Mouse (Mus musculus): Measurements from ENCODE around the gene Nup188. TPM values are rescaled to one million over a fixed set of nuclear protein-coding genes. Genes with fewer than 3 reads are reported as not detected.

Nup188 gene
- polyA plus RNA-seq, 1 experiment from 2014 or later: 26.0 TPM

GRCm38 (mm10) chr2:30269241-30269990 lies 16.8 kb upstream of the Nup188 start:
- H3K4me3 ChIP-seq (replicated peaks; ENCODE audit: low read length): no peak overlapping the region
- H3K9ac ChIP-seq (ENCODE audit: low read length): peak overlapping the region; percentile 52
- H3K27ac ChIP-seq (ENCODE audit: low read length): peak overlapping the region; percentile 71
- H3K4me2 ChIP-seq (ENCODE audit: low read depth, low read length): no peak overlapping the region
- no peaks in the 10 kb centered on the region for H3K36me3 ChIP-seq (ENCODE audit: control insufficient read depth, insufficient read depth, low read length)
- ATAC-seq (ENCODE audit: insufficient read depth, low FRiP score): no peak
- no peaks in the 10 kb centered on the region for H3K27me3 ChIP-seq (ENCODE audit: control insufficient read depth, insufficient read depth, low read length)
- H3K4me1 ChIP-seq (ENCODE audit: control insufficient read depth, insufficient read depth, low read length): peaks cover 37% of the 10 kb centered on the region
- H3K9me3 ChIP-seq (replicated peaks; ENCODE audit: control insufficient read depth, low read length): no peaks in the 10 kb centered on the region
- 82% methylated on average over 17 of the region's 17 CpGs for WGBS

GRCm38 (mm10) chr2:30270134-30270533 lies 16.1 kb upstream of the Nup188 start:
- Histone ChIP-seq H3K27me3 (ENCODE audit: control insufficient read depth, insufficient read depth, low read length) (no peaks in the 10 kb centered on the region), H3K9ac (ENCODE audit: low read length) (peak overlapping the region; percentile 52), H3K4me1 (ENCODE audit: control insufficient read depth, insufficient read depth, low read length) (peaks cover 30% of the 10 kb centered on the region), H3K9me3 (replicated peaks; ENCODE audit: control insufficient read depth, low read length) (no peaks in the 10 kb centered on the region), H3K27ac (ENCODE audit: low read length) (peak overlapping the region; percentile 71), H3K36me3 (ENCODE audit: control insufficient read depth, insufficient read depth, low read length) (no peaks in the 10 kb centered on the region), H3K4me2 (ENCODE audit: low read depth, low read length) (no peak overlapping the region), H3K4me3 (replicated peaks; ENCODE audit: low read length) (no peak overlapping the region)
- peak; percentile 85 for ATAC-seq (ENCODE audit: insufficient read depth, low FRiP score)
- 5% methylated on average over 1 of the region's 1 CpGs for WGBS

- no peak for ATAC-seq (ENCODE audit: insufficient read depth, low FRiP score)
Observed at GRCm38 (mm10) chr2:30280743-30281142, 5.5 kb upstream of the Nup188 start, which contains the start of gene Gm28038. Gene Gm28038 (plus strand): TSS chr2:30281043.

GRCm38 (mm10) chr2:30281651-30282050 lies 4.5 kb upstream of the Nup188 start:
- H3K4me3 ChIP-seq (replicated peaks; ENCODE audit: low read length): no peak overlapping the region
- H3K9me3 ChIP-seq (replicated peaks; ENCODE audit: control insufficient read depth, low read length): no peaks in the 10 kb centered on the region
- H3K9ac ChIP-seq (ENCODE audit: low read length): no peak overlapping the region
- ATAC-seq (ENCODE audit: insufficient read depth, low FRiP score): no peak
- H3K4me1 ChIP-seq (ENCODE audit: control insufficient read depth, insufficient read depth, low read length): peaks cover 8% of the 10 kb centered on the region
- H3K4me2 ChIP-seq (ENCODE audit: low read depth, low read length): no peak overlapping the region
- H3K36me3 ChIP-seq (ENCODE audit: control insufficient read depth, insufficient read depth, low read length): no peaks in the 10 kb centered on the region
- WGBS: 65% methylated on average over 3 of the region's 3 CpGs
- H3K27ac ChIP-seq (ENCODE audit: low read length): no peak overlapping the region
- H3K27me3 ChIP-seq (ENCODE audit: control insufficient read depth, insufficient read depth, low read length): no peaks in the 10 kb centered on the region

More at GRCm38 (mm10) chr2:30280743-30281142, 5.5 kb upstream of the Nup188 start, which contains the start of gene Gm28038:
- 93% methylated on average over 11 of the region's 11 CpGs for WGBS
- H3K4me1 ChIP-seq (ENCODE audit: control insufficient read depth, insufficient read depth, low read length): peaks cover 8% of the 10 kb centered on the region
- H3K9me3 ChIP-seq (replicated peaks; ENCODE audit: control insufficient read depth, low read length): no peaks in the 10 kb centered on the region
- no peaks in the 10 kb centered on the region for H3K27me3 ChIP-seq (ENCODE audit: control insufficient read depth, insufficient read depth, low read length)
- no peaks in the 10 kb centered on the region for H3K36me3 ChIP-seq (ENCODE audit: control insufficient read depth, insufficient read depth, low read length)
- H3K4me2 ChIP-seq (ENCODE audit: low read depth, low read length): no peak within 1 kb of the TSS
- H3K27ac ChIP-seq (ENCODE audit: low read length): no peak within 1 kb of the TSS
- no peak within 1 kb of the TSS for H3K4me3 ChIP-seq (replicated peaks; ENCODE audit: low read length)
- no peak within 1 kb of the TSS for H3K9ac ChIP-seq (ENCODE audit: low read length)

GRCm38 (mm10) chr2:30283193-30283592 lies 3.0 kb upstream of the Nup188 start:
- no peaks in the 10 kb centered on the region for H3K36me3 ChIP-seq (ENCODE audit: control insufficient read depth, insufficient read depth, low read length)
- ATAC-seq (ENCODE audit: insufficient read depth, low FRiP score): no peak
- no peak overlapping the region for H3K4me2 ChIP-seq (ENCODE audit: low read depth, low read length)
- H3K9me3 ChIP-seq (replicated peaks; ENCODE audit: control insufficient read depth, low read length): no peaks in the 10 kb centered on the region
- no peak overlapping the region for H3K9ac ChIP-seq (ENCODE audit: low read length)
- H3K27ac ChIP-seq (ENCODE audit: low read length): no peak overlapping the region
- peaks cover 16% of the 10 kb centered on the region for H3K4me1 ChIP-seq (ENCODE audit: control insufficient read depth, insufficient read depth, low read length)
- 83% methylated on average over 2 of the region's 2 CpGs for WGBS
- H3K4me3 ChIP-seq (replicated peaks; ENCODE audit: low read length): no peak overlapping the region
- no peaks in the 10 kb centered on the region for H3K27me3 ChIP-seq (ENCODE audit: control insufficient read depth, insufficient read depth, low read length)

GRCm38 (mm10) chr2:30285004-30285403 lies 1.2 kb upstream of the Nup188 start:
- peak overlapping the region; percentile 94 for H3K9ac ChIP-seq (ENCODE audit: low read length)
- WGBS: 92% methylated on average over 5 of the region's 5 CpGs
- no peaks in the 10 kb centered on the region for H3K9me3 ChIP-seq (replicated peaks; ENCODE audit: control insufficient read depth, low read length)
- H3K27me3 ChIP-seq (ENCODE audit: control insufficient read depth, insufficient read depth, low read length): no peaks in the 10 kb centered on the region
- ATAC-seq (ENCODE audit: insufficient read depth, low FRiP score): no peak
- H3K4me1 ChIP-seq (ENCODE audit: control insufficient read depth, insufficient read depth, low read length): peaks cover 16% of the 10 kb centered on the region
- H3K36me3 ChIP-seq (ENCODE audit: control insufficient read depth, insufficient read depth, low read length): no peaks in the 10 kb centered on the region
- peak overlapping the region; percentile 98 for H3K4me3 ChIP-seq (replicated peaks; ENCODE audit: low read length)
- H3K4me2 ChIP-seq (ENCODE audit: low read depth, low read length): peak overlapping the region; percentile 97
- H3K27ac ChIP-seq (ENCODE audit: low read length): no peak overlapping the region

GRCm38 (mm10) chr2:30285416-30286181 lies 598 bp upstream of the Nup188 start:
- Histone ChIP-seq H3K27me3 (ENCODE audit: control insufficient read depth, insufficient read depth, low read length) (no peaks in the 10 kb centered on the region), H3K4me2 (ENCODE audit: low read depth, low read length) (peak overlapping the region; percentile 97), H3K4me1 (ENCODE audit: control insufficient read depth, insufficient read depth, low read length) (peaks cover 16% of the 10 kb centered on the region), H3K9me3 (replicated peaks; ENCODE audit: control insufficient read depth, low read length) (no peaks in the 10 kb centered on the region), H3K9ac (ENCODE audit: low read length) (peak overlapping the region; percentile 94), H3K27ac (ENCODE audit: low read length) (no peak overlapping the region; the same call in 1 of the 2 replicates), H3K4me3 (replicated peaks; ENCODE audit: low read length) (peak overlapping the region; percentile 98), H3K36me3 (ENCODE audit: control insufficient read depth, insufficient read depth, low read length) (no peaks in the 10 kb centered on the region)
- WGBS: 10% methylated on average over 38 of the region's 38 CpGs
- ATAC-seq (ENCODE audit: insufficient read depth, low FRiP score): peak; percentile 51

- under 1% methylated on average over 10 of the region's 10 CpGs for WGBS
- Histone ChIP-seq H3K27ac (ENCODE audit: low read length) (peak overlapping the region; percentile 78), H3K9ac (ENCODE audit: low read length) (peak overlapping the region; percentile 94), H3K4me2 (ENCODE audit: low read depth, low read length) (peak overlapping the region; percentile 83), H3K27me3 (ENCODE audit: control insufficient read depth, insufficient read depth, low read length) (no peaks in the 10 kb centered on the region), H3K9me3 (replicated peaks; ENCODE audit: control insufficient read depth, low read length) (no peaks in the 10 kb centered on the region), H3K4me1 (ENCODE audit: control insufficient read depth, insufficient read depth, low read length) (peaks cover 16% of the 10 kb centered on the region), H3K36me3 (ENCODE audit: control insufficient read depth, insufficient read depth, low read length) (no peaks in the 10 kb centered on the region), H3K4me3 (replicated peaks; ENCODE audit: low read length) (peak overlapping the region; percentile 98)
- no peak for ATAC-seq (ENCODE audit: insufficient read depth, low FRiP score)
Observed at GRCm38 (mm10) chr2:30287027-30287373, 803 bp downstream of the Nup188 start.

- Histone ChIP-seq H3K4me3 (replicated peaks; ENCODE audit: low read length) (no peak overlapping the region), H3K4me1 (ENCODE audit: control insufficient read depth, insufficient read depth, low read length) (no peaks in the 10 kb centered on the region), H3K9ac (ENCODE audit: low read length) (no peak overlapping the region), H3K9me3 (replicated peaks; ENCODE audit: control insufficient read depth, low read length) (no peaks in the 10 kb centered on the region), H3K4me2 (ENCODE audit: low read depth, low read length) (no peak overlapping the region), H3K36me3 (ENCODE audit: control insufficient read depth, insufficient read depth, low read length) (peaks cover 23% of the 10 kb centered on the region), H3K27me3 (ENCODE audit: control insufficient read depth, insufficient read depth, low read length) (no peaks in the 10 kb centered on the region), H3K27ac (ENCODE audit: low read length) (no peak overlapping the region)
- ATAC-seq (ENCODE audit: insufficient read depth, low FRiP score): no peak
- 70% methylated on average over 3 of the region's 3 CpGs for WGBS
Observed at GRCm38 (mm10) chr2:30299525-30299924, 13.3 kb downstream of the Nup188 start.
